Mouse (Mus musculus) spleen, postnatal 10 days (tissue): Measurements from ENCODE around the gene Klf7.
"Not testable (repeated sequence)": the region's sequence is repeated elsewhere in the genome, so short reads cannot be mapped to it uniquely, and the experiment has no call there.

Source experiments
- DNase-seq, 2 experiments: peaks; one replicate each; pipeline ENCODE4 v3.0.0; 2021 to 2022; ENCODE audit warnings: low spot score in 2 of 2

The Klf7 gene

DNA sequence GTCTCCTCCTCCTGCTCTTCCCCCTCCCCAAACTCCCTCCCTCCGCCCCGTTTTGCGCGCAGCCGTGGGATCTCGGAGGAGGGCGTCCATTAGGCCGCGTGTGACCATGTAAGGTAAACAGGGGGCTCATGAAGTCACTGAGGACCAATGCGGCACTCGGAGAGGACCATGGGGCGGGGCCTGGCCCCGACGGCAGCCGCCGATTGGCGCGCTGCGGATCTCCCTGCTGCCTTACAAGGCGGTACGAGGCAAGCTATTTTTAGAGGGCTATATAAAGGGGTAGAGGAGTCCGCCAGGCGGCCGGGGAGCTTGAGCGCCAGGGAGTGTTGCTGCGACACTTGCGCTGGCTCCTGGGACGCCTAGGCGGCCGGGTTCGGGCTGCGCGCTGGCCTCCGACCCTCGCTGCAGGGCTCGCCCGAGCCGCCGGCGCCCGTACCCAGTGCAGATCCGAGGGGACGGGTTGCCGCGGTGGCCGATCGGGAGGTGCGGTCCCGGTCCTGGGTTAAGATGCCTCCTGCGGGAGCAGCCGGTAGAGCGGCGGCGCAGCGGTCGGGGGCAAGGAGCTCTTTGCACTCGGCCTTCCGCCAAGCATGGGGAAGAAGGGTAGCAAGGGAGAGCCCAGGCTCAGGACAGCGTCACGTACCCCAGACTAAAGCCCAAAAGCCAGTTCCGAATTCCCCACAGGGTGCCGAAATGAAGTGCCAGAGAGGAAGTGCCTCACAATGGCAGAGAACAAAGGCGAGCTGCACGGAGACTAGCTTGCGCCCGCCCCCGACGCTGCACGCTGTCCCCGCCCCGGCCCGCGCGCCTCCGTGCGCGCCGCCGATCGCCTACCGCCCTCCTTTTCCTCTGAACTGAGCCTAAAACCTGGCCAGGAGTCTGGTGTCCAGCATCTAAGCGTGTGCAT, at the start of gene Klf7:
Klf7 (minus strand) TSS at position 724 of the 907 bp plus-strand sequence.
- peak; percentile 78 to 91 for DNase-seq

DNA sequence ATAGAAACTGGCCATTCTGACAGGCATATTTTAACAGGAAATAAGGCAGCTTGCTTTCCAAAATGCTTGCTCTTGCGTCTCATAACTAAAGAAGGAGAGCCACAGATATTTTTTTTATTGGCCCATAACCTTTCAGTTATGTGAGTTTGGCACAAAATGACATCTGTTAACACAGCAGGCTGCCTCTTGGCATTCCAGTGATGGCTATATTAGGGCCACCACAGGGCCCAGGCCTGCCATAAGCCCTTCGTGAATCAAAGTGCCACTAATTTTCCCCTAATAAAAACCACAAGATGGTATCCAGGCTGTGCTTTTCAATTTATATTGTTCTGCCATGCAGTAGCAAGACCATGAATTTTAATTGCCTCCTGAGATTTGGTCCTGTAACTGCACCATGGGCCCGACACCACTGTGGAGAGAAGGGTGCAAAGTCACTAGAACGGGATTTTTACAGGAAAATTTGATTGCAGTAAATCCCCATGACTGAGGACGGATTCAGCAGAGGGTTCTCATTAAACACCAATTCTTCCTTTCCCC, 42.5 kb upstream of the Klf7 start:
- DNase-seq: no peak

DNA sequence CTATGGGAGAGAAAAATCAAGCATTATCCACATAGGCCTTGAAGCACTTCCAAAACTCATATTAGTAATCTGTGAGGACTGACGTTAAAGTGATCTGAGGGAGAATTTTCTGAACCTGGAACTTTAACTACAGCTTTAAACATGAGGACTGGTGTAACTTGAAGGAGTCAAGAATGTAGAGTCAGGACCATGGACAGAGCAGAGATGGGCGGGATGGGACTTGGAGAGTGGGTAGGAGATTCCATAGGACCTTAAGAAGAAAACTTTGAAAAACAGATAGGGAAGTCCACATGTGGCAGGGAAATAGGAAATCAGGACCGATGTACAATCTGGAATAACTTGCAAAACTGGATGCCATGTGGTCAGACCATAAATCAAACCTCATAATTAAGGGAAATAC, 36.7 kb upstream of the Klf7 start:
- DNase-seq: no peak

DNA sequence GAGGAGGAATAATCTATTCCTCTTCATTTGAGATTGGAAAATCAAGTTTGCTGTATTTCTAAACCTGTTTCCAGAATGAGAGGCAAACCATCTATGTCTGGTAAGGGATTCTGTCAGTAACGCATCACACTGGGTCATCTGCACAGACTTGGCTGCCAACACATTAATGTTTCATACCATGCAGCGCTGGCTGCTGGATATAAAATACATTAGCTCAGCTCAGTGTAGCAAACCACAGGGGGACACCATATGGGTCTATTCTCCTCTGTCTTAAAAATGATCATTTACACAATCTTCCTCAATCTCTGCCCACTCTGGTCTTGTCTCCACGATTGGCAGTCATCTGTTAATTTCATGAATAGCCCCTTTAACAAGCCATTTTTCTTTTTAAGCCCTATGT, 27.1 kb upstream of the Klf7 start:
- no peak for DNase-seq

DNA sequence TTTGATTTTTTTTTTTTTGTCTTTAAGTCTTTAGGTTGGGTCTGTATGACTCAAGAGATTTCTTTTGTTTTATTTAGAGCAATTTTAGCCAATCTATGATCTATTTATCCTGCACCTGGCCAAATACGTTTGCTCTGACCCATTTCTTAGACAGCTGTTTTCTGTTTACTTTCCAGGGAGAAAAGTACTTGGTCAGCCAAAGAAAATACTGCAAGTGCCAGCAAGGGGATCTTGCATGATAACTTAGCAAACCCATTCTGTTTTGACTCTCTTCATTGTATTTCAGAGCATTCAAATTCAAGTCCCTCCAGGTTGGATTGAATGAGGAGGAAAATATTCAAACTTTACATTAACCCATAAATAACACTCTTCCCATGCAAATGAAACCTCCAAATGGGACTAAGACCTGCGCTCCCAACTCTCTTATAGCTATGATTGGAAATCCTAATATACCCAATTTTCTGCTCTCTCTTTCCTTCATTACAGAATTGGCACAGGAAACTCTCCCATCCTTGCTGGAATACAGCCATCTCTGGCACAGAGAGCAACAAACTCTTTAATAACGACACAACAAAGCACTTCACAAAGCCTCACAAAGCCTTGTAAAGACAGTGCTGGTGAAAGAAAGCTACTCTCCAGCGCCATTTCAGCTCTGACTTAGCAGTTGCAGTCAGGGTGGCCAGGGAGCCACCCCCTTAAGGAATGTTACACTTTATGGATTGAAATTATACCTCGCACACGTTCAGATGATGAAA, 20.8 kb upstream of the Klf7 start:
- DNase-seq: no peak

DNA sequence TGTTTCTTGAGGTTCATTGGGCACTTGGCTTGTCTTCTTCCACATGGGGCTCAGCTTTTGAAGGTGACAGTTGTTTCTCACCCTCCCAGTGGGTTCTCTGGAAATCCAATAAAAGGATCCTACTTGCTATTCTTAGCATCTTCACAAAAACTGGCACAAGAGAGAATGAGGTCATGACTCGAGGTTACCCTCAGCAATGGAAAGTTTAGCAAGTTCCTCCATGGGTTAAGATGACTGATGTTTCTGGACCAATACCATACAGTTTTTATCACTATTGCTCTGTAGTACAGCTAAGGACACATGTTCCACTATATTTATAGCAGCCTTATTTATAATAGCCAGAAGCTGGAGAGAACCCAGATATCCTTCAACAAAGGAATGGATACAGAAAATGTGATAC, 12.4 kb upstream of the Klf7 start:
- DNase-seq: no peak

DNA sequence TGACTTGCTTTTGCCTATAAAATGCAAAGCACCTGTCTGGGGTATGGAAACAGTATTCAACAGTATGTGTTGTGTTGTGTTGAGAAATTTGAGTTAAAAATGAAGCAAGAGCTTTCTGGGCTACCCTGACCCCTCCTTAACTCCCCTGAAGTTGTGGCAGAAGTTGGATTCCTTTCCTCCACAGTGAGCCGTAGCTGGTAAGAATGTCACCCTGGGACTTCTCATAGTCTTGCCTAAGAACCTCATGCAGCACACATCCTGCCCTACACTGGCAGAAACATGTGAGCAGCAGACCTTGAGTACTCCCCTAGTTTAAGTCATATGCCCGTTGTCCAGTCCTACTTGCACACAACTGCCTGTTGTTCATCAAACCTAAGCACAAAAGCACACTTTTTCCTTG, 4.7 kb upstream of the Klf7 start:
- no peak for DNase-seq

DNA sequence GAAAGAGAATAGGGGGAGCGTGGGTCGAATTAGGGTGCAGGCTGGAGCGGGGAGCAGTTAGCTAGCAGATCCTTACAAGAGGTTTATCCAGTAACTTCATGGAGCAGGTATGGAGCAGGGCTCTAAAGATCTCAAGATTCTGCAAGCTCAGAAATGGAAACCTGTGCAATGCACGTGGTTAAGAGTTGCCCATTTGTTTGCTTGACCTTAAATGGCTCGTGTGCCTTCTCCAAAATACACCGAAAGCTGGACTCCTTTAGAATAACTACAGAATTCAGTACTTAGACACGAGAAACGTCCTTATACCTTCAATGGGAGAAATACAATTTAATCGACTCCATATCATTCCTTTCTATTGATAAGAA, 366 bp upstream of the Klf7 start:
- no peak for DNase-seq

DNA sequence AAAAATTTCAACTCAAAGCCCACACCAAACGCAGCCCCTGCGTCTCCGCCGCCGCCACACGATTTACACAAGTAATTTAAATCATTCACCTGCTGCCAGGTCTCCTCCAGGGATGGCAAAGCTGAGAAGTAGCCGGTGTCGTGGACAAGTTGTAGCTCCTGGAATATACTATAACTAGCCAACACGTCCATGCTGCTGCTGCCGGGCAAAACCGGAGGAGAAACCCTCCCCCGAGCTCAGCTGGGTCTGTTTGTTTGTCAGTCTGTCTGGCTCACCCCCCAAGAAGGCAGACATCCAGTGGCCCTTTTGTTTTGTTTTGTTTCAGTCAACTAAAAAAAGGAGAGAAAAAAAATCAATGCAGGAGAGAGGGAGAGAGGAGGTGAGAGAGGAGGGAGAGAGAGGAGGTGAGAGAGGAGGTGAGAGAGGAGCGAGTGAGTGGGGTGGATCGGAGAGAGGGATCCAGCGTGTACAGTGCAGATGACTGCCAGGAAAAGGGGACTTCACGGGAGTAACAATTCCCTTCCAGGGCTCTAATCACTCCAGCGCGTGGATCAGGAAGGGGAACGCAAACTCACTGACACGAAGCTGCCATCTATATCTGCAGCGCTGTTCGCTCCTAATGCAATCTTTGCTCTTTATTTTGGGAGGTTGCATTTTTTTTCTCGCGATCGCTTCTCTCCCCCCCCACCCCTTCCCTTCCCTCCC, 1.1 kb downstream of the Klf7 start:
- peak; percentile 38 to 43 for DNase-seq

DNA sequence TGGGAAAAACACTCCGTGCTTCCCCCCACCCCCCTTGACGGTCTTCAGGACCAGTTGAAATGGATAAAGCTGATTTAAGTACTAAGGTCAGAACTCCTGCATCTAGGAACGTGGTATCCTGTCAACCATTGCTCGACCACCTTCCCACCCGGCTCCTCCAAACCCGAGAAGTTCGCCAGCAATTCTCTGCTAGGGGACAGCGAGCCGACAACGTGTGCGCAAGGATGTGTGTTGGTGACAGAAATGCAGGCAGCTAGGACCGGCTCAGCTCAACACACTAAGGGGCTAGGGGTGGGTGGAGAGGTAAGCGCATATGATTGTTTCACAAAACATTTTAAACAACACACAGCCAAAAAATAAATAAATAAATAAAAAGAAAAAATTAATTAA, 1.7 kb downstream of the Klf7 start:
- peak in 1 of 2 experiments; percentile 32 for DNase-seq

DNA sequence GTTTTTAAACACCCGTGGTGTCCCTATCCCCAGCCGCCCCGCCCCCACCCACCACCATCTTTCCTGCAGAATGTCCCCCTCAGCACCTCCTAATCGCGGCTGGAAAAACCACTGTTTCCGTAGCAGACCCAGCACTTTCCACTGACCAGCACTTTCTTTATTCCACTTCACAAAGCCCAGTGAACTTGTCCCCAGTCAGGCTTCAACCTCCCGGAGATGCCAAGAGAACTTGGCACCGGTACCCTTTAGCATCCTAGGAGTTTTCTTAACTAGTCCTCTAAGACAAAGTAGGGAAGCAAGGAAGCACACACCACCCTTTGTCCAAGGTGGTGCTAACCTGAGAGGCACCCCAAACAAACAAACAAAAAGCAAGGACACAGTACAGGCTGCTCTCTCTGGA, 2.2 kb downstream of the Klf7 start:
- no peak for DNase-seq

DNA sequence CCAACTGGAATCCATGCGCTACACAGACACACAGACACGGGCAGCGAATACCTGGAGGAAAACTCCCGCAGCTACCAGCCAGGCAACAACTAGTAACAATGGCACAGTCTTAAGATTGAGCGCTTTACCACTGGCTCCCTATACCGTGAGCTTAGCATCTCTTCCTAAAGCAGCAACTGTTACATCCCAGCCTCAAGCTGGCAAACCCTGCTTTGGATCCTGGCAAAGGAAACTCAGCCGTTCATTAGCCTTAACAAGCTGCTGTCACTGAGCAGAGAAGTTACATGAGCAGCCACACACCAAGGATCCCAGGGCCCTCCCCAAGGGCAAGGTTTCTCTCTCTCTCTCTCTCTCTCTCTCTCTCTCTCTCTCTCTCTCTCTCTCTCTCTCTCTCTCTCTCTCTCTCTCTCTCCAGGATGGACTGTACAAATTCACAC, 2.7 kb downstream of the Klf7 start:
- DNase-seq: no peak

DNA sequence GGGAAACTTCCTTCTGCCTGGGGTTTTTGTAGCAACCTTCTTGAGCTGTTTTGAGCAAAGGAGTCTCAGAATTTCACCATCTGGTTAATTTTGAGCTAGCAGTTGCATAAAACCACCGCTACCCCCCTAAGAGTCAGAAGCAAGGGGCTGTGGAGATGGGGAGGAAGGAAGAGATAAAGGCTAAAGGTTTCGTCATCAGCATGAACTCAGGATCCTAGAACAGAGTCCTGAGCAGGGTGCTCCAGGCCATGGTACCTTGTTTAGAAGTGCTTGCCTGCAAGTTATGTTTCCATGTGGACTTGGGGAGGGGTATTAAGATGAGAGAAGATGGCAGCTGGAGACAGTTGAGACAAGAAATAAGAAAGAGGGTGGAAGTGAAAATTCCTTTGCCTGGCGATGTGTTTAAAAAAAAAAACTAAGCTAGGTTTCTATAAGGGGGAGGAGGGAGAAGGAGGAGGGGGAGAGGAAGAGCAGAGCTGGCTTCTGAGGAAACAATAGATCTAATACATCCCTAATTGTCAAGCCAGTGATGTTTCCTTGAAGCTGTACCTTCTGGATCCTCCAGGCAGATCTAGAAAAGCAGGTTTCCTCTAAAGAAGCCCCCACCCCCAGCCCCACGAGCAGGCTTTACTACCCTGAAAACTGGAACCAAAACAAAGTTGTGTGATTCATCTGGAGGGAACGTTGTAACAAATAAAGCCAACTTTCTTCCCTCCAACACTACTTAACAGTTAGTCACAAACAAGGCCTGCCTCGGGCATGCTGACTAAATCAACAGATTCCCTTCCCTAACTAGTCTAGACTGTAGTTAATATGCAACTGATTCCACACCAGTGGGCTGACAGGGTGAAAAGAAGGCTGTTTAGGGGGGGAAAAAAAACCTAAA, 3.6 kb downstream of the Klf7 start:
- no peak for DNase-seq

DNA sequence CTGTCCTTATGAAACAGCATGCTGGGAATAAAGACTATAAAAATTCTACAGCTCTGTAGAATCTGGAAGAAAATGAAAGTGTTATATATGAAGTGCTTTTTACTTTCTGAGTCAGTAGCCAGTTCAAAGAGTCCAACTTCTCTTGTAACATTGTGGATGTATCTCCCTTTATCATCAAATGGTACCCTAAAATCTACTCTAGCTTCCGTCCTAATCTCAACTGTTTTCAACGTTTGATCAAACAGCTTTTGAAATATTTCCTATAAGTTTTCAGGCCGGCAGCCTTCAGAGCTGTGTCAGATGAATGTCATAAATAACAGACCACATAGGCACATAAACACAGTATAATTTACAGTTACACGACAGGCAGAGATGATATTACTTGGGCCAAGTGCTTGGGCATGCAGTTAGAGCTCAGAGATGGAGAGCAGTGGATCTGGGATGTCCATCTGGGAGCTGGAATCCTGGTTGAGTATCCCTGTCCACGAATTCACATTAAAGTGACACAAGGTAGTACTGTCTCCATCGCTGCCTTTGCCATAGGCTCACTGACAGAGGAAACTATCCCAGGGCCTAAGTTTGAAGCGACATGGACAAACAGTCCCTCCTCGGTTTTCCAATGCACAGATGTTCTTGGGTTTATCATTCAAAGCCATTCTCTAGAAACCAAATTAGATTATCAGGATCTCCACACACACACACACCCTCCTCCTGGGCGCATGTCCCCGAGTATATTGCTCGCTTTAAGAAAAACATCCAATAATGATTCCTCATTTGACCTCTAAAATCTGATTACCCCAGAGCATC, 4.4 kb downstream of the Klf7 start:
- DNase-seq: no peak

DNA sequence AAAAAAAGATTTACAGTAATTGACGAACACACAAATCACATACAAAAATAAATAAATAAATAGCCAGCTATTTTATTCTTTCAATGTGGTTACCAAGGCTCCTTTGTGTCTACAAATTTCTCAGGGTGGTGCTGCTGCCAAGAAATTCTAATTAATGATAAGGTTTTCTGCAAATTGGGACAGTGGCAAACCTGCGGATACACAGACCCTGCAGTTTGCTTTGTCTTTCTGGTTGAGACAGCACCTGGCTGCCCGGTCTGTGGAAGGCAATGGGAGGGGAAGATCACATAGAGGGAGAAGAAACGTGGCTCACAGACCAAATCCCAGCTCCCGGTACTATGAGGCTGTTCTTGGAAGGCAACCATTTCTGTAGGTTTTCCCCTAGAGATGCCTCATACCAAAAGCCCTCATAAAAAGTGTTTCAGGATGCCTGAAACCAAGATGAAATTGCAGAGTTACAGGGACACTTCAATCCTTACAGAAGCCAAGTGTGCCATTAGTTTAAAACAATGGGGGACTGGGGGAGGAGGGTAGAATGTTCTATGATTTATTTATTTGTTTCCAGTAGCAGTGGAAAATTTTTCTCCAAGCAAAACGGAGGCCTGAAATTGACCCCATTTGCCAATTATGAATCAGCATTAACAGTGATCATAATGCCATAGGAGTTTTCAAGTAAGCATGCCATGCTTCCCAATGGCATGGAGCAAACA, 5.2 kb downstream of the Klf7 start:
- no peak for DNase-seq

DNA sequence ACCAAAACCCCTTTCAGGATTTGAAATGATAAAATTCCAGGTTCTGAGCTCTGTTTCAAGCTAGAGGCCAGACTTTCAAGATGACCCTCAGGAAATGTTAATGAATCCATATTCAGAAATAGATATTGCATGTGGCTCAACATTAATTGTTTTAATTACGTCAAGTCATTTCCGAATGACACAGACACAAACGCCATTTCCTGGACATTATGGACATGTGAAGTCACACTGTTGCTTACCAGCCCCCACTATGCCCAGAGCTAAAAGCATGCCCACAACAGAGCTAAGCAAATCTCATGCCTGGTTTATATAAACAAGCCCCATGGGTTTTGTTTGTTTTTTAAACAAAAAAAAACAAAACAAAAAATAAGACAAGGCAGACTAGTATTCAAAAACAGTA, 7.5 kb downstream of the Klf7 start:
- no peak for DNase-seq

DNA sequence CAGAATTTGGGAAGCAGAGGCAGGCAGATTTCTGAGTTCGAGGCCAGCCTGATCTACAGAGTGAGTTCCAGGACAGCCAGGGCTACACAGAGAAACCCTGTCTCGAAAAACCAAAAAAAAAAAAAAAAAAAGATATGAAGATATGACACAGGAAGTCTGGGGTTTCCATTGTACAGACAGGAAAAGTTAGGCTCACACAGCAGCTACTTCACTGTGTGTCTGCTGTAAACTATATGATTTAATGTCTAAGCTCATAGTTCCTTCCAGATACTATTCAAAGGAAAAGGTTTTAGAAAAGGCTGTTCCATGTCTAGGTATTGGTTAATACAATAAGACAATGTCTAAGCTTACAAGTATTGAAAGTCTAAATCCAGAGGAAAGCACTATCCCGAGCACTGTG, 13.4 kb downstream of the Klf7 start:
- DNase-seq: not testable (repeated sequence)

DNA sequence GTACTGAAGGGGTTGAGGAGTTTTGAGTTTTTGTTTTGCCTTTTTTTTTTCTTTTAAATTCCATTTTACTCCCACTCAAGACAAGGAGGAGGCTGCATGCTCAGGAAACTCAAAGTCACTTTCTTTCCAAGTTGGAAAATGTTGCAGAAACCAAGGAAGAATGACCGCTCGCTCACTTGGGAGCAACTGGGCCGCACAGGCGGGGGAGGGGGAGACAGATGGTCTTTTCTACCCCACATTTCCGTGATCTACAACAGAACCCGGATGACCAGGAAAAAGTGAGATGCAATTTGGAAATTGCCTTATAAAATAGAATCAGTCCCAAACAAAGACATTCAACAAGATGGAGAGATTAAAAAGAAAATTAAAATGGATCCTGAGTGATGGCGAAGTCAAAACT, 14.6 kb downstream of the Klf7 start:
- no peak for DNase-seq

DNA sequence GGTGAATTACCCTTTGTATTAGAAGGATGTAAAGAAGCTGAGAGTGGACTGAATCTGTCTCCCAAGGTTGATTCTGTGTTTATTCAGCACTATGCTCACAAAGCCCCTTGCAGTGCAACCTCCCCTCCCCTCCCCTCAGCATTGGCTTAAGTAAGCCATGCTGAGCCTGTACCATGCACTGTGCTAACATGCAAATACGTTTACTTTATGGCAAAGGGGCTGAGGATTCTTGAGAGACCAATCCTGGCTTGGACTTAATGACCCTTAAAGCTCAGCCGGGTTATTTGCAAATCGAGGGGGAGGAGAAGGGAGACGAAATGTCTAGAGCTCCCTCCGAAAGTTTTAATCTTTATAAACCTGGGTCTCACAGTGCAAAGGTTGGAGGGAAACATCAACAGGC, 16.0 kb downstream of the Klf7 start:
- no peak for DNase-seq

DNA sequence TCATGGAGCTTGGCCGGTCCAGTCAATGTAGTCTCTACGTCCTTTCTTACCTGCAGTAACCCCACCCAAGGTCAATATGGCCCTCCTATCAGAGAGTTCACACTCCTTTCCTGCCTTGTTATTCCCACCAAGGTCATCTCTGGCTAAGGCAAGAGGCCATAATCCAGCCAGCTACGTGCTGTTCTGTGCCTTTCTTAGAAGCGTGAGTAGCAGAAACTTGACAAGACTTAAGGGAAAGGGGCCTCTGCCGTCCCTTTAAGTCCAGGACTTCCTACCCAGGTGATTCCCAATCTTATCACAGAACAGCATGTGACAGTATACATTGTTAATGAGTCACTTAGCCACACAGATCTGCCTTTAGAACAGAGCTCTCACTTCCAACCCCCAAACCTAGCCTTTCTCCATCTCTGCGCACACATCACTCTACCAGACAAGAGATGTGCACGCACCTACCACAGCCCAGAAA, 16.9 kb downstream of the Klf7 start:
- DNase-seq: no peak
